Mouse (Mus musculus) brain, embryonic 14.5 days (tissue): ENCODE measurements at regions not wholly inside any gene's neighbourhood (a gene's known extent, or its start where the extent isn't known, plus 50 kb on each side); places are given as distances from the start of the nearest gene placed in this dataset.

Experiments used
- CTCF ChIP-seq: fragments of 200-500 bp; IDR thresholded peaks from 2 replicates; pipeline ENCODE4 v1.5.1; 2012; ENCODE audit warnings: inconsistent platforms, mild to moderate bottlenecking, moderate library complexity, borderline replicate concordance; ENCODE audit not compliant: insufficient read depth, insufficient read length; ENCODE audit errors: extremely low read depth
- POLR2A ChIP-seq: fragments of 200-500 bp; IDR thresholded peaks from 2 replicates; pipeline ENCODE4 v1.6.1; 2012; ENCODE audit warnings: mild to moderate bottlenecking, inconsistent platforms, borderline replicate concordance; ENCODE audit not compliant: poor library complexity, insufficient read depth, insufficient read length, severe bottlenecking; ENCODE audit errors: extremely low read depth

DNA sequence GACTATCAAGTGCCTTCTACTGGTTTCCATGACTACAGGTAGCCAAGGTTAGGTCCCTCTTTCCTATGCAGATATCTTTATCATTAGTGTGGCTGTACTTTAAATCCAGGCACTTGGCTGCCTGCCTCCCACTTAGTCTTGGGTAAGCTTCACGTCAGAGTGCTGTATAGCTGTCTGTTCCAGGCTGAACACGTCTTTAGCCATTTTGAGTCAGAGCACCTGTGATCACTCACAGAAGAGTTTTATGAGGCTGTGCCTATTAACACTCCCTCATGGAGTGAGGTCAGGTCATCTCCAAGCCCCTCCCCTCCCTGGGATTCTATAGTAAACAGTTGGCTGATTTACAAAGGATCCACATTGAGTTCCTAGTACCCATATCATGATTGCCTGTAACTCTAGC is 322.0 kb downstream of the Rps6kc1 start:
- TF ChIP-seq POLR2A (no peak), CTCF (no peak)
